Mouse (Mus musculus) MEL (cell line): ENCODE results near the gene Entpd7.

Source experiments
- BHLHE40 ChIP-seq: IDR thresholded peaks from 2 replicates; pipeline ENCODE4 v1.6.1; 2012; ENCODE audit warnings: low read depth, mild to moderate bottlenecking, inconsistent platforms, low read length, improper control_type of control experiment, borderline replicate concordance
- CTCF ChIP-seq, 3 experiments: IDR thresholded peaks in 2 of 3; conservative IDR thresholded peaks in 1 of 3; 2 replicates each; pipeline ENCODE4 v1.5.1; 2011 to 2012; ENCODE audit warnings: low read length in 3 of 3, low read depth in 2 of 3, mild to moderate bottlenecking in 2 of 3, improper control_type of control experiment in 1 of 3, inconsistent platforms in 1 of 3, mixed read lengths in 1 of 3, moderate library complexity in 1 of 3; ENCODE audit not compliant: control insufficient read depth in 1 of 3, insufficient read depth in 1 of 3, poor library complexity in 1 of 3, severe bottlenecking in 1 of 3
- HCFC1 ChIP-seq: IDR thresholded peaks from 2 replicates; pipeline ENCODE4 v1.6.1; 2012; ENCODE audit warnings: low read depth, mild to moderate bottlenecking, inconsistent platforms, low read length, improper control_type of control experiment, moderate library complexity
- JUND ChIP-seq: IDR thresholded peaks from 2 replicates; pipeline ENCODE4 v1.6.1; 2011; ENCODE audit warnings: low read depth, mild to moderate bottlenecking, improper control_type of control experiment, low read length
- MAFK ChIP-seq: IDR thresholded peaks from 2 replicates; pipeline ENCODE4 v1.6.1; 2011; ENCODE audit warnings: low read depth, mild to moderate bottlenecking, low read length, improper control_type of control experiment, borderline replicate concordance
- POLR2A ChIP-seq, 2 experiments: IDR thresholded peaks; 2 replicates each; pipeline ENCODE4 v1.6.1; 2011 to 2012; ENCODE audit warnings: low read length in 2 of 2, mild to moderate bottlenecking in 2 of 2, control low read depth in 1 of 2, improper control_type of control experiment in 1 of 2, low read depth in 1 of 2, moderate library complexity in 1 of 2; ENCODE audit not compliant: control insufficient read depth in 1 of 2, insufficient read depth in 1 of 2, poor library complexity in 1 of 2

DNA sequence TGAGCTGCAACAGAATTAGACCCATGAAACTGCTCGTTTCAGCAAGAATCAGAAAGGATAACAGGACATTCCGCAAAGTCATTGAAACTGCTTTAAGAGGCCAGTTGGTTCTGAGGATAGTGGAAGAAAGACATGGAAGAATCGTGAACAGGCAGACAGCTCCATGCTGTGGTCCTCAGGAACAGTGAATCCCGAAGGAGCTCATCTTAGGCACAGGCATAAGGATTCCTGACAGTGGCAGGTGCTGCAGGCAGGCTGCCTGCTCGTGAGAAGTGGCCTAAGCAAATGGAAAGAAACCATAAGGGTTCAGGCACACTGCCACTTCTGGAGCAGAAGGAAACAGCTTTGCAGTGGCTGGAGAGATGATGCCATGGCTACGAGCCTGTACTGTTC is 10.3 kb downstream of the Entpd7 start:
- TF ChIP-seq POLR2A (IDR thresholded peaks at IDR 0.05; ENCODE audit: control insufficient read depth in 1 of 2, insufficient read depth in 1 of 2, low read depth in 1 of 2, low read length in 2 of 2, poor library complexity in 1 of 2) (no peak), HCFC1 (no peak), BHLHE40 (no peak), CTCF (IDR thresholded peaks at IDR 0.05 in 2 of 3, conservative IDR thresholded peaks at IDR 0.05 in 1 of 3; ENCODE audit: control insufficient read depth in 1 of 3, insufficient read depth in 1 of 3, low read depth in 2 of 3, low read length in 3 of 3, poor library complexity in 1 of 3, severe bottlenecking in 1 of 3) (no peak), JUND (no peak), MAFK (no peak)
